Mouse (Mus musculus): ENCODE data around the gene Smn1. TPM values are rescaled to one million over a fixed set of nuclear protein-coding genes. Genes with fewer than 3 reads are reported as not detected.
"Not testable (repeated sequence)": the region's sequence is repeated elsewhere in the genome, so short reads cannot be mapped to it uniquely, and the experiment has no call there.

Smn1 gene
- polyA plus RNA-seq, 1 experiment from 2014 or later: 54.7 TPM

DNA sequence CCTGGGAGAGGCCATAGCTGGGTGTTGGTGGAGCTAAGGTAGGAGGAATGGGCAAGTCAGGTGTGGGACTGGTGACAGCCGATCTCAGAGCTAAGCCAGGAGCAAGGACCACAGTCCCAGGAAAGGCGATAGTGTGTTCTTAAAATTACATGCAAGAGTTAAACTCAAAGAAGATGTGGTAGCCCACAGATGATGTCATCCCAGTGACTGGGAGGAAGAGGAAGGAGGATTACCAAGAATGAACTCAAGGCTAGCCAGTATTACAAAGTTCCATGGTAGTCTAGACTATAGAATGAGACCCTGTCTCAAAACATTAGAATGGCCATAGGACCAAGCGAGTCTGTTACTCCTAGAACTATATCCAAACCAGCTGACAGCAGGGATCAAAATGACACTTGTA, 32.0 kb downstream of the Smn1 start:
- Histone ChIP-seq H3K4me1 (no peaks in the 10 kb centered on the region), H3K4me2 (replicated peaks) (no peak overlapping the region), H3K27ac (replicated peaks) (no peak overlapping the region), H3K27me3 (no peaks in the 10 kb centered on the region), H3K4me3 (replicated peaks) (no peak overlapping the region), H3K36me3 (no peaks in the 10 kb centered on the region), H3K9me3 (replicated peaks) (no peaks in the 10 kb centered on the region), H3K9ac (no peak overlapping the region)
- ATAC-seq (ENCODE audit: insufficient number of reproducible peaks, low FRiP score, low TSS enrichment, low read depth): no peak
- 85% methylated on average over 3 of the region's 3 CpGs for WGBS

DNA sequence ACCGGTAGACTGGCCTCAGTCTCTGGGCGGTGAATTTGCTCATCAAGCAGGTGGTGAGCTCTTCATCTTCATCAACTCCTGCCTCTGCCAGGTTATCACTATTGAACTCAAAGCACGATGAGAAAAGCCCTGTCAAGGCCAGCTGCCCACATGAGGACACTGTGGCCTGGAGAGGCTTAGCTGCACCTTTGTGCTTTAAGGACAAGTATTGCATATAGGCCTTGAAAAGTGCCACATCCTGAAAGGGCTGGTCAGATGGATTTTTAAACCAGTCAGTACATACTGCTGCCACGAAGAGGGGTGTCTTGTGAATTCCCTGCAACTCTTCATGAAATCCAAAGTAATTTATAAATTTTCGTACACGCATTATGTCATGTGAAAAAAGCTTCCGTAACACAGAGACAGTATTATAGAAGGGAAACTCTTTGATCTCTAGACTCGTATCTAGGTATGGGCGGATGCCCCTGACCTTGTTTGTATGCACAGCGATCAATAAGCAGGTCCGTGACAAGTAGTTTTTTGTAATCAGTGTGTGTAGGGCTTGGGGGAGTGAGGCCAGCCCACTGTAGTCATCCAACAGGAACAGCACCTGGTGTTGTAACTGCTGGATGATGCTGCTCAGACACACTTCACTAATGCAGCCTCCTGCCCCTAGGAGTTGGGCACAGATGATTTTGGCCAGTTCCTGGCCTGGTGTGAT, 36.7 kb downstream of the Smn1 start:
- H3K27me3 ChIP-seq; H3K27ac ChIP-seq (replicated peaks); H3K9ac ChIP-seq; H3K4me2 ChIP-seq (replicated peaks); H3K36me3 ChIP-seq; H3K9me3 ChIP-seq (replicated peaks); H3K4me3 ChIP-seq (replicated peaks); H3K4me1 ChIP-seq; ATAC-seq (ENCODE audit: insufficient number of reproducible peaks, low FRiP score, low TSS enrichment, low read depth): not testable (repeated sequence)
- 85% methylated on average over 11 of the region's 11 CpGs for WGBS

GRCm38 (mm10) chr13:100162467-100162866, 37.8 kb downstream of the Smn1 start:
- H3K9me3 ChIP-seq (replicated peaks); ATAC-seq (ENCODE audit: insufficient number of reproducible peaks, low FRiP score, low TSS enrichment, low read depth); H3K36me3 ChIP-seq; H3K4me1 ChIP-seq; H3K4me2 ChIP-seq (replicated peaks); H3K27ac ChIP-seq (replicated peaks); H3K4me3 ChIP-seq (replicated peaks); H3K9ac ChIP-seq; H3K27me3 ChIP-seq: not testable (repeated sequence)

- ATAC-seq (ENCODE audit: insufficient number of reproducible peaks, low FRiP score, low TSS enrichment, low read depth); H3K36me3 ChIP-seq: not testable (repeated sequence)
- 63% methylated on average over 2 of the region's 2 CpGs for WGBS
These were observed 41.7 kb downstream of the Smn1 start for GRCm38 (mm10) chr13:100166378-100166777.

GRCm38 (mm10) chr13:100174360-100174759, 49.7 kb downstream of the Smn1 start:
- H3K4me2 ChIP-seq (replicated peaks); H3K27ac ChIP-seq (replicated peaks); H3K4me1 ChIP-seq; ATAC-seq (ENCODE audit: insufficient number of reproducible peaks, low FRiP score, low TSS enrichment, low read depth); H3K9me3 ChIP-seq (replicated peaks); H3K4me3 ChIP-seq (replicated peaks); H3K9ac ChIP-seq; H3K36me3 ChIP-seq; H3K27me3 ChIP-seq: not testable (repeated sequence)
- WGBS: 60% methylated on average over 3 of the region's 5 CpGs

More at GRCm38 (mm10) chr13:100166378-100166777, 41.7 kb downstream of the Smn1 start:
- H3K9ac ChIP-seq; H3K27ac ChIP-seq (replicated peaks); H3K9me3 ChIP-seq (replicated peaks); H3K4me1 ChIP-seq; H3K4me3 ChIP-seq (replicated peaks); H3K4me2 ChIP-seq (replicated peaks); H3K27me3 ChIP-seq: not testable (repeated sequence)

DNA sequence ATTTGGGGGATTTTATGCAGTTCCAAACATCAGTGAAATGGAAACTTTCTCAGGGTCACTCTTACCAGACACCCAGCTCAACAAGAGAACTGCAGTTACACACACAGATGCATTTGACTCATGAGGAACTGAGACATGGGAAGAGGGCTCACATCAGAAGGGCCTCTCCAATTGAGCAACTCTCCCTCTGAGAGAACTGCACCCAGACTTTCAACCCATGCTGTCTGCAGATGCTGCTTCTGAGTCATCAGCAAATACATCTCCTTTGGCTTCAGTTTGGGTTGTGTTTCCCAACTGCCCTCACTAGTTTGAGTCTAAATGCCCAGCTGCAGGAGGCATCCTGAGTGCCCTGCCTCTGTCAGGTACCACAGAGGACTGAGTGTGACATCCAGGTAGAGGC, 58.5 kb downstream of the Smn1 start:
- H3K9ac ChIP-seq; H3K4me2 ChIP-seq (replicated peaks); ATAC-seq (ENCODE audit: insufficient number of reproducible peaks, low FRiP score, low TSS enrichment, low read depth); H3K27me3 ChIP-seq; H3K4me3 ChIP-seq (replicated peaks); H3K27ac ChIP-seq (replicated peaks); H3K9me3 ChIP-seq (replicated peaks); H3K36me3 ChIP-seq; H3K4me1 ChIP-seq: not testable (repeated sequence)

Other genes starting within 250 kb of the Smn1 start
- gene Cartpt, start 223.8 kb upstream of the Smn1 start, polyA plus RNA-seq (2015; fragmentation: Nextera tagmentation; extraction: Ambion mirVana): 2.8 and 5.3 TPM in 2 replicates
- gene Mccc2, start 109.2 kb upstream of the Smn1 start, polyA plus RNA-seq (2015; fragmentation: Nextera tagmentation; extraction: Ambion mirVana): 36.5 and 38.4 TPM in 2 replicates
- 29.7 and 34.1 TPM in 2 replicates for gene Bdp1, start 20.8 kb upstream of the Smn1 start, polyA plus RNA-seq (2015; fragmentation: Nextera tagmentation; extraction: Ambion mirVana)
- 141 and 153 TPM in 2 replicates for gene Serf1, start 16.8 kb upstream of the Smn1 start, polyA plus RNA-seq (2015; fragmentation: Nextera tagmentation; extraction: Ambion mirVana)
- gene Naip2, start 77.2 kb downstream of the Smn1 start, polyA plus RNA-seq (2015; fragmentation: Nextera tagmentation; extraction: Ambion mirVana): 0.28 and 0.35 TPM in 2 replicates
- 0.19 and 0.21 TPM in 2 replicates for gene Naip5, start 121.5 kb downstream of the Smn1 start, polyA plus RNA-seq (2015; fragmentation: Nextera tagmentation; extraction: Ambion mirVana)
- gene Naip6, start 192.8 kb downstream of the Smn1 start, polyA plus RNA-seq (2015; fragmentation: Nextera tagmentation; extraction: Ambion mirVana): 0.05 and 0.12 TPM in 2 replicates